Mouse (Mus musculus): ENCODE data around the gene March10. TPM values are rescaled to one million over a fixed set of nuclear protein-coding genes. Genes with fewer than 3 reads are reported as not detected.

Gene March10
- polyA plus RNA-seq, 1 experiment: 0.13 TPM

- H3K27me3 ChIP-seq (ENCODE audit: control insufficient read depth, insufficient read depth, insufficient read length): no peaks in the 10 kb centered on the region
- H3K4me2 ChIP-seq (ENCODE audit: low read depth): no peak overlapping the region
- H3K79me2 ChIP-seq (ENCODE audit: control insufficient read depth, insufficient read depth): peaks cover 14% of the 10 kb centered on the region
- no peak for TF ChIP-seq CEBPB (IDR thresholded peaks at IDR 0.05; ENCODE audit: insufficient read depth, poor library complexity, severe bottlenecking)
- TF ChIP-seq SRF (IDR thresholded peaks at IDR 0.05; ENCODE audit: control insufficient read depth, insufficient read length, low read depth): no peak
- TF ChIP-seq MYOD1 (IDR thresholded peaks at IDR 0.05; ENCODE audit: control insufficient read depth in 1 of 3, insufficient read length in 2 of 3, low read depth in 2 of 3): no peak
- no peak for TF ChIP-seq USF1 (IDR thresholded peaks at IDR 0.05; ENCODE audit: low read depth)
- no peak for TF ChIP-seq TCF3 (IDR thresholded peaks at IDR 0.05; ENCODE audit: insufficient read length, low read depth)
- no peak overlapping the region for H3K4me3 ChIP-seq
- H3K36me3 ChIP-seq (ENCODE audit: control insufficient read depth, insufficient read depth): peaks cover 4% of the 10 kb centered on the region
- H3ac ChIP-seq (ENCODE audit: control insufficient read depth, insufficient read length): no peak overlapping the region
These were observed 133.0 kb downstream of the March10 start for GRCm38 (mm10) chr11:105323530-105323929.

GRCm38 (mm10) chr11:105321090-105321489 is 135.4 kb downstream of the March10 start:
- Histone ChIP-seq H3ac (ENCODE audit: control insufficient read depth, insufficient read length) (no peak overlapping the region), H3K36me3 (ENCODE audit: control insufficient read depth, insufficient read depth) (peaks cover 8% of the 10 kb centered on the region), H3K4me2 (ENCODE audit: low read depth) (no peak overlapping the region), H3K79me2 (ENCODE audit: control insufficient read depth, insufficient read depth) (peaks cover 34% of the 10 kb centered on the region), H3K4me3 (no peak overlapping the region), H3K27me3 (ENCODE audit: control insufficient read depth, insufficient read depth, insufficient read length) (no peaks in the 10 kb centered on the region)
- no peak for TF ChIP-seq POLR2A (IDR thresholded peaks at IDR 0.05; ENCODE audit: insufficient read length, low read depth)
- TF ChIP-seq REST (IDR thresholded peaks at IDR 0.05; ENCODE audit: insufficient read depth, insufficient read length): no peak
- no peak for TF ChIP-seq MAX (IDR thresholded peaks at IDR 0.05; ENCODE audit: low read depth)
- no peak for TF ChIP-seq MYOG (IDR thresholded peaks at IDR 0.05; ENCODE audit: control insufficient read depth in 1 of 3, insufficient read depth in 1 of 3, insufficient read length in 2 of 3, low read depth in 2 of 3)
- TF ChIP-seq MYOD1 (IDR thresholded peaks at IDR 0.05; ENCODE audit: control insufficient read depth in 1 of 3, insufficient read length in 2 of 3, low read depth in 2 of 3): no peak
- TF ChIP-seq E2F4 (IDR thresholded peaks at IDR 0.05; ENCODE audit: insufficient read depth): no peak
- TF ChIP-seq TCF3 (IDR thresholded peaks at IDR 0.05; ENCODE audit: insufficient read length, low read depth): no peak
- TF ChIP-seq TCF12 (IDR thresholded peaks at IDR 0.05; ENCODE audit: insufficient read depth, poor library complexity, severe bottlenecking): no peak
- TF ChIP-seq POLR2AphosphoS2 (IDR thresholded peaks at IDR 0.05; ENCODE audit: insufficient read length, low read depth): no peak
- TF ChIP-seq USF1 (IDR thresholded peaks at IDR 0.05; ENCODE audit: low read depth): no peak

- H3K36me3 ChIP-seq (ENCODE audit: control insufficient read depth, insufficient read depth): peaks cover 5% of the 10 kb centered on the region
- H3ac ChIP-seq (ENCODE audit: control insufficient read depth, insufficient read length): no peak overlapping the region
- no peak overlapping the region for H3K4me2 ChIP-seq (ENCODE audit: low read depth)
- no peak for TF ChIP-seq TCF3 (IDR thresholded peaks at IDR 0.05; ENCODE audit: insufficient read length, low read depth)
- TF ChIP-seq MYOD1 (IDR thresholded peaks at IDR 0.05; ENCODE audit: control insufficient read depth in 1 of 3, insufficient read length in 2 of 3, low read depth in 2 of 3): no peak
- TF ChIP-seq POLR2A (IDR thresholded peaks at IDR 0.05; ENCODE audit: insufficient read length, low read depth): no peak
- no peak for TF ChIP-seq REST (IDR thresholded peaks at IDR 0.05; ENCODE audit: insufficient read depth, insufficient read length)
- no peak for TF ChIP-seq E2F4 (IDR thresholded peaks at IDR 0.05; ENCODE audit: insufficient read depth)
- TF ChIP-seq SRF (IDR thresholded peaks at IDR 0.05; ENCODE audit: control insufficient read depth, insufficient read length, low read depth): no peak
- no peak for TF ChIP-seq MYOG (IDR thresholded peaks at IDR 0.05; ENCODE audit: control insufficient read depth in 1 of 3, insufficient read depth in 1 of 3, insufficient read length in 2 of 3, low read depth in 2 of 3)
- no peak for TF ChIP-seq USF1 (IDR thresholded peaks at IDR 0.05; ENCODE audit: low read depth)
- TF ChIP-seq POLR2AphosphoS2 (IDR thresholded peaks at IDR 0.05; ENCODE audit: insufficient read length, low read depth): no peak
- TF ChIP-seq CEBPB (IDR thresholded peaks at IDR 0.05; ENCODE audit: insufficient read depth, poor library complexity, severe bottlenecking): no peak
- peaks cover 31% of the 10 kb centered on the region for H3K79me2 ChIP-seq (ENCODE audit: control insufficient read depth, insufficient read depth)
- no peak overlapping the region for H3K4me3 ChIP-seq
- H3K27me3 ChIP-seq (ENCODE audit: control insufficient read depth, insufficient read depth, insufficient read length): no peaks in the 10 kb centered on the region
These were observed 138.8 kb downstream of the March10 start for GRCm38 (mm10) chr11:105317769-105318168.

- TF ChIP-seq POLR2A (IDR thresholded peaks at IDR 0.05; ENCODE audit: insufficient read length, low read depth): no peak
- no peak for TF ChIP-seq TCF12 (IDR thresholded peaks at IDR 0.05; ENCODE audit: insufficient read depth, poor library complexity, severe bottlenecking)
- TF ChIP-seq MAX (IDR thresholded peaks at IDR 0.05; ENCODE audit: low read depth): no peak
- no peak for TF ChIP-seq POLR2AphosphoS2 (IDR thresholded peaks at IDR 0.05; ENCODE audit: insufficient read length, low read depth)
- no peak for TF ChIP-seq SRF (IDR thresholded peaks at IDR 0.05; ENCODE audit: control insufficient read depth, insufficient read length, low read depth)
- TF ChIP-seq E2F4 (IDR thresholded peaks at IDR 0.05; ENCODE audit: insufficient read depth): no peak
- Histone ChIP-seq H3K4me2 (ENCODE audit: low read depth) (no peak overlapping the region), H3ac (ENCODE audit: control insufficient read depth, insufficient read length) (no peak overlapping the region), H3K79me2 (ENCODE audit: control insufficient read depth, insufficient read depth) (peaks cover 31% of the 10 kb centered on the region), H3K36me3 (ENCODE audit: control insufficient read depth, insufficient read depth) (peaks cover 5% of the 10 kb centered on the region), H3K4me3 (no peak overlapping the region), H3K27me3 (ENCODE audit: control insufficient read depth, insufficient read depth, insufficient read length) (no peaks in the 10 kb centered on the region)
These were observed 140.4 kb downstream of the March10 start for GRCm38 (mm10) chr11:105316121-105316520.

- Histone ChIP-seq H3K79me2 (ENCODE audit: control insufficient read depth, insufficient read depth) (peaks cover 36% of the 10 kb centered on the region), H3K4me3 (no peak overlapping the region), H3K27me3 (ENCODE audit: control insufficient read depth, insufficient read depth, insufficient read length) (no peaks in the 10 kb centered on the region), H3ac (ENCODE audit: control insufficient read depth, insufficient read length) (no peak overlapping the region), H3K36me3 (ENCODE audit: control insufficient read depth, insufficient read depth) (peaks cover 5% of the 10 kb centered on the region), H3K4me2 (ENCODE audit: low read depth) (peak overlapping the region; percentile 95)
- no peak for TF ChIP-seq POLR2A (IDR thresholded peaks at IDR 0.05; ENCODE audit: insufficient read length, low read depth)
- no peak for TF ChIP-seq CEBPB (IDR thresholded peaks at IDR 0.05; ENCODE audit: insufficient read depth, poor library complexity, severe bottlenecking)
- no peak for TF ChIP-seq REST (IDR thresholded peaks at IDR 0.05; ENCODE audit: insufficient read depth, insufficient read length)
- TF ChIP-seq MYOD1 (IDR thresholded peaks at IDR 0.05; ENCODE audit: control insufficient read depth in 1 of 3, insufficient read length in 2 of 3, low read depth in 2 of 3): peak in 2 of 3 experiments; percentile 11 to 42
- no peak for TF ChIP-seq POLR2AphosphoS2 (IDR thresholded peaks at IDR 0.05; ENCODE audit: insufficient read length, low read depth)
These were observed 141.2 kb downstream of the March10 start for GRCm38 (mm10) chr11:105315296-105315695.
